Mouse (Mus musculus): ENCODE measurements around the gene Rabl3.

DNA sequence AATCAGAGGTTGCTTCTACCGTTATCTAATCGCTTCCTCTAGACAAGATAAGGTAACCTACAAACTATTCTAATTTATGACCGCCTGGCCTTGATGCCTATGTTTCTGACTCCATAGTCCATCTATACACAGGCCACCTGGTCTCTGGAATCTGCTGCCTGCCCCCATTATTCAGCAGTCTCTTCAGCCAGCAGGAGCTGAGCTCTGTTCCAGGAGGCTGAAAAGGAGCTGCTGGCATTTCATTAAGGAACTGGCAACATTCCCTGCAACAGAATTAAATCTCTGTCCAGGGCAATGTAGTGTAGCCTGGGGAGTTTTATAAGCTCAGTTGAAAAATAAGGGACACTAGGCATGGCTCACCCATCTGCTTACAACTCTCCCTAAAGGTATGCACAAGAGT is 51.2 kb downstream of the Rabl3 start:
- TF ChIP-seq POLR2A (IDR thresholded peaks at IDR 0.05; ENCODE audit: control insufficient read depth, extremely low read depth, insufficient read depth, low read length, poor library complexity) (no peak), CTCF (IDR thresholded peaks at IDR 0.05; ENCODE audit: borderline replicate concordance, control insufficient read depth, extremely low read depth, insufficient read depth, low read length, poor library complexity) (no peak)

Measured in thymus, adult 2 months (tissue).